Mouse (Mus musculus) embryonic facial prominence, embryonic 10.5 days (tissue): ENCODE results near the gene Gng12. TPM values are rescaled to one million over a fixed set of nuclear protein-coding genes. Genes with fewer than 3 reads are reported as not detected.
"Not testable (repeated sequence)": the region's sequence is repeated elsewhere in the genome, so short reads cannot be mapped to it uniquely, and the experiment has no call there.

ENCODE experiments used
- DNase-seq: peaks from one replicate; pipeline ENCODE4 v3.0.0-alpha.2; 2017; ENCODE audit warnings: low spot score
- H3K27ac ChIP-seq: fragments of 300-500 bp; sonication (generic); replicated peaks from 2 replicates; pipeline ENCODE4 v1.5.1; 2016; ENCODE audit warnings: mild to moderate bottlenecking
- H3K27me3 ChIP-seq: fragments of 300-500 bp; sonication (generic); replicated peaks from 2 replicates; pipeline ENCODE4 v1.6.1; 2016; ENCODE audit warnings: low read depth, mild to moderate bottlenecking; ENCODE audit not compliant: poor library complexity, severe bottlenecking
- H3K36me3 ChIP-seq: fragments of 300-500 bp; sonication (generic); replicated peaks from 2 replicates; pipeline ENCODE4 v1.6.1; 2016; ENCODE audit warnings: mild to moderate bottlenecking, moderate library complexity
- H3K4me1 ChIP-seq: fragments of 300-500 bp; sonication (generic); 2 replicates; pipeline ENCODE4 v1.6.1; 2016
- H3K4me3 ChIP-seq: fragments of 300-500 bp; sonication (generic); 2 replicates; pipeline ENCODE4 v1.5.1; 2016; ENCODE audit warnings: mild to moderate bottlenecking, moderate library complexity
- H3K9me3 ChIP-seq: fragments of 300-500 bp; sonication (generic); 2 replicates; pipeline ENCODE4 v1.6.1; 2016; ENCODE audit warnings: mild to moderate bottlenecking
- WGBS: fragments of 180-500 bp; shearing (Covaris S2); methylation state at CpG from one replicate; pipeline ENCODE4 v1.1.7; 2016; 5-methylcytosine and 5-hydroxymethylcytosine counted together
- polyA plus RNA-seq: library from polyadenylated mRNA; unstranded; fragments of >200 nt; fragmentation: Nextera tagmentation; extraction: Ambion mirVana; gene quantifications from 2 replicates; pipeline ENCODE4 v1.2.1, GENCODE M21; 2016

Gng12 gene
- polyA plus RNA-seq, 1 experiment from 2014 or later, result 54.8 TPM

- 30% methylated on average over 5 of the region's 5 CpGs for WGBS
- Histone ChIP-seq H3K4me3 (no peak overlapping the region), H3K4me1 (peaks cover 25% of the 10 kb centered on the region), H3K27ac (no peak overlapping the region), H3K27me3 (peaks cover 13% of the 10 kb centered on the region), H3K9me3 (no peaks in the 10 kb centered on the region), H3K36me3 (no peaks in the 10 kb centered on the region)
- DNase-seq, result no peak
Measured at GRCm38 (mm10) chr6:67029312-67029950, 133.2 kb downstream of the Gng12 start.

GRCm38 (mm10) chr6:67029987-67030386 lies 133.8 kb downstream of the Gng12 start:
- H3K36me3 ChIP-seq, result no peaks in the 10 kb centered on the region
- no peak overlapping the region for H3K4me3 ChIP-seq
- 33% methylated on average over 3 of the region's 3 CpGs for WGBS
- no peaks in the 10 kb centered on the region for H3K9me3 ChIP-seq
- DNase-seq, result no peak
- H3K27me3 ChIP-seq, result peaks cover 13% of the 10 kb centered on the region
- no peak overlapping the region; the same call in 1 of the 2 replicates for H3K27ac ChIP-seq
- H3K4me1 ChIP-seq, result peaks cover 29% of the 10 kb centered on the region

- 14% methylated on average over 2 of the region's 2 CpGs for WGBS
- Histone ChIP-seq H3K27me3 (peaks cover 13% of the 10 kb centered on the region), H3K27ac (no peak overlapping the region; the same call in 1 of the 2 replicates), H3K36me3 (no peaks in the 10 kb centered on the region), H3K4me1 (peaks cover 32% of the 10 kb centered on the region), H3K9me3 (no peaks in the 10 kb centered on the region), H3K4me3 (no peak overlapping the region)
- no peak for DNase-seq
Measured at GRCm38 (mm10) chr6:67030416-67030815, 134.2 kb downstream of the Gng12 start.

GRCm38 (mm10) chr6:67030846-67031245 lies 134.6 kb downstream of the Gng12 start:
- Histone ChIP-seq H3K4me1 (peaks cover 36% of the 10 kb centered on the region), H3K27ac (no peak overlapping the region), H3K27me3 (peaks cover 13% of the 10 kb centered on the region), H3K9me3 (no peaks in the 10 kb centered on the region), H3K36me3 (no peaks in the 10 kb centered on the region), H3K4me3 (no peak overlapping the region)
- no peak for DNase-seq
- 29% methylated on average over 5 of the region's 5 CpGs for WGBS

- H3K4me1 ChIP-seq, result peaks cover 32% of the 10 kb centered on the region
- H3K36me3 ChIP-seq, H3K27ac ChIP-seq, H3K4me3 ChIP-seq, H3K9me3 ChIP-seq, DNase-seq: not testable (repeated sequence)
- H3K27me3 ChIP-seq, result peaks cover 13% of the 10 kb centered on the region
Measured at GRCm38 (mm10) chr6:67032551-67032950, 136.4 kb downstream of the Gng12 start.

- H3K4me3 ChIP-seq, H3K27ac ChIP-seq, H3K9me3 ChIP-seq, H3K36me3 ChIP-seq, DNase-seq: not testable (repeated sequence)
- WGBS, result 99% methylated on average over 3 of the region's 4 CpGs
- Histone ChIP-seq H3K4me1 (peaks cover 33% of the 10 kb centered on the region), H3K27me3 (peaks cover 13% of the 10 kb centered on the region)
Measured at GRCm38 (mm10) chr6:67032972-67033371, 136.8 kb downstream of the Gng12 start.

GRCm38 (mm10) chr6:67033604-67034003 lies 137.4 kb downstream of the Gng12 start:
- Histone ChIP-seq H3K9me3 (no peaks in the 10 kb centered on the region), H3K4me3 (no peak overlapping the region), H3K27me3 (peaks cover 13% of the 10 kb centered on the region), H3K4me1 (peaks cover 35% of the 10 kb centered on the region), H3K27ac (no peak overlapping the region), H3K36me3 (no peaks in the 10 kb centered on the region)
- 71% methylated on average over 4 of the region's 4 CpGs for WGBS
- DNase-seq, result no peak

- Histone ChIP-seq H3K9me3 (no peaks in the 10 kb centered on the region), H3K27ac (no peak overlapping the region; the same call in 1 of the 2 replicates), H3K4me3 (peak overlapping the region; percentile 30; the same call in 1 of the 2 replicates), H3K36me3 (no peaks in the 10 kb centered on the region), H3K4me1 (peaks cover 33% of the 10 kb centered on the region), H3K27me3 (peaks cover 13% of the 10 kb centered on the region)
- DNase-seq, result no peak
- 45% methylated on average over 7 of the region's 7 CpGs for WGBS
Measured at GRCm38 (mm10) chr6:67034331-67035130, 138.3 kb downstream of the Gng12 start.

- H3K4me1 ChIP-seq, result peaks cover 23% of the 10 kb centered on the region
- H3K27me3 ChIP-seq, result peaks cover 9% of the 10 kb centered on the region
- H3K4me3 ChIP-seq, result peak overlapping the region; percentile 84
- H3K27ac ChIP-seq, result peak overlapping the region; percentile 95
- WGBS, result 12% methylated on average over 19 of the region's 19 CpGs
- H3K36me3 ChIP-seq, result no peaks in the 10 kb centered on the region
- no peaks in the 10 kb centered on the region for H3K9me3 ChIP-seq
- DNase-seq, result peak; percentile 41
Measured at GRCm38 (mm10) chr6:67035388-67036299, 139.4 kb downstream of the Gng12 start.

- peak; percentile 89 for DNase-seq
- no peaks in the 10 kb centered on the region for H3K36me3 ChIP-seq
- H3K4me3 ChIP-seq, result peak overlapping the region; percentile 84
- peak overlapping the region; percentile 95 for H3K27ac ChIP-seq
- peaks cover 22% of the 10 kb centered on the region for H3K4me1 ChIP-seq
- no peaks in the 10 kb centered on the region for H3K9me3 ChIP-seq
- WGBS, result under 1% methylated on average over 29 of the region's 29 CpGs
- peaks cover 1% of the 10 kb centered on the region; the same call in 1 of the 2 replicates for H3K27me3 ChIP-seq
Measured at GRCm38 (mm10) chr6:67036356-67036811, 140.2 kb downstream of the Gng12 start.

GRCm38 (mm10) chr6:67036837-67037628 lies 140.8 kb downstream of the Gng12 start, which contains the start of gene Gadd45a:
Gene Gadd45a (minus strand): TSS chr6:67037457.
- under 1% methylated on average over 69 of the region's 69 CpGs for WGBS

More at GRCm38 (mm10) chr6:67036837-67037628, 140.8 kb downstream of the Gng12 start, which contains the start of gene Gadd45a:
- Histone ChIP-seq H3K9me3 (no peaks in the 10 kb centered on the region), H3K27ac (peak within 1 kb of the TSS; percentile 95), H3K36me3 (no peaks in the 10 kb centered on the region), H3K4me1 (peaks cover 22% of the 10 kb centered on the region), H3K4me3 (peak within 1 kb of the TSS; percentile 84), H3K27me3 (no peaks in the 10 kb centered on the region)
- DNase-seq, result peak; percentile 96
